Mouse (Mus musculus) brain, embryonic 14.5 days (tissue): ENCODE measurements around the gene Uaca.

Experiments used
- CTCF ChIP-seq: fragments of 200-500 bp; IDR thresholded peaks from 2 replicates; pipeline ENCODE4 v1.5.1; 2012; ENCODE audit warnings: inconsistent platforms, mild to moderate bottlenecking, moderate library complexity, borderline replicate concordance; ENCODE audit not compliant: insufficient read depth, insufficient read length; ENCODE audit errors: extremely low read depth
- POLR2A ChIP-seq: fragments of 200-500 bp; IDR thresholded peaks from 2 replicates; pipeline ENCODE4 v1.6.1; 2012; ENCODE audit warnings: mild to moderate bottlenecking, inconsistent platforms, borderline replicate concordance; ENCODE audit not compliant: poor library complexity, insufficient read depth, insufficient read length, severe bottlenecking; ENCODE audit errors: extremely low read depth

DNA sequence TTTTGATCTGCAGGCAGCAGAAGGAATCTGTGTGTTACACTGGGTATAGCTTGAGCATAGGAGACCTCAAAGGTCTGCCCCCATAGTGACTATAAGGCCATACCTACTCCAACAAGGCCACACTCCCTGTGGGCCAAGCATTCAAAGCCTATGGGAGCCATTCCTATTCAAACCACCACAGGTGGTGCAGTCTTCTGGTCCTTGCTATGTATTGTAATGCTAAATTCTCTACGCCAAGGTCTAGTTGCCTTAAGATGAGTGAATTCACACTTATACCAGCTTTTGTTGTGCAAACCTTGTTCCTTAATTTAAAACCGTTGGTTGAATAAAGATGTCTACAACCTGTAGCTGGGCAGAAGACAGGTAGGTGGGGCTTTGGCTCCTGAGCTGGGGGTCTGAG lies 46.2 kb upstream of the Uaca start:
- TF ChIP-seq CTCF (no peak), POLR2A (no peak)
